Mouse (Mus musculus): Measurements from ENCODE around the gene Colq.

Gene Colq

DNA sequence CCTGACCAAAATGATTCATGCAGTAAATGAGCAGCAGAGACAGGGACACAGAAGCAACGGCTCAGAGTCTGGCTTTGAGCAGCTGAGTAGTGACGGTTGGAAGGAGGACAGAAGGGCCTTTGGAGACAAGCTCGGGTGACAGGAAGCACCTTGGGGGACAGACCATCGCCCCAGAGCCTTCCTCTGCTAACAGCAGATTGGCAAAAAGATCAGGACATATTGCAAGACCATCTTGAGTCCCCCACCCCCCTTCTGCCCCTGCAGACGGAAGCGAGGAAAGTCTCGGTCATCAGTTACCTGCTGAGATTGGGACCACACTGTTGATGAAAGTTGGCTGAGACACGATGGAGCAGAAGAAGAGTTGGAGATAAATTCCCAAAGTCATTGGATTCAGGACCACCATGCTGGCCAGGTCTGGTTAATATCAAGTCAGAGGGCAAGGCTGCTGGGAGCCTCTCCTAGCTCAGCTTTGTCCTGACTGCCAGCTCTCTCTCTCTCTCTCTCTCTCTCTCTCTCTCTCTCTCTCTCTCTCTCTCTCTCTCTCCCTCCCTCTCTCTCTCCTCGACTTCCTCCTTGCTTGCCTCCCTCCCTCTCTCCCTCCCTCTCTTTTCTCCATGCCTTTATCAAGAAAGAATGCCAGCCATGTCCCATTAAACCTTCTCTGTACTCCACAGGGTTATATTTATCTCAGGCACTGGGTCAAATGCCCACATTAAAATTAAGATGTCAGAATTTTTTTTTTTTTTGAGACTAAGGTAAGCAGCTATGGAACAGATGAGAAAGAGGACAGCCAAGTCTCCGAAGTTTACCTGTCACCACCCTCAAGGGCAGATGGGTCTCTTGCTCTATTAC lies 14.1 kb downstream of the Colq start:
- DNase-seq (ENCODE audit: extremely low read depth, insufficient read length, low spot score): no peak

DNA sequence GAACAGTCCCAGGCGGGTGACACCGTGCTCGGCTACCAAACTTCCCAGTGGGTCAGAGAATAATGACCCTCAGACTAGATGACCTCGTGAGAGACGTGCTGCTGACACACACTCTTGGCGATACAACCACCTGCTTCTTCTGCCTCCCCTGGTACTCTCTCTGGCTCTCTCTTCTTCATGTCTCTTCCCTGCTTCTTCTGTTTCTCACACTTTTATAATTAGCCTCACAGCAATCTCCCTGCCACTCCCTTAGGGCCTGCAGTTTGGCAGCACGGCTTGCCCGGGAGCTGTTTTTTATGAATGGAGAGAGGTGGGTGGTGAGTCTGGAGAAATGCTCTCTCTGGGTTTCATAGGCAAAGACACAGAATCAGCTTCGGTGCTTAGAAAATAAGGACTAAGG lies 15.3 kb downstream of the Colq start:
- DNase-seq (ENCODE audit: extremely low read depth, insufficient read length, low spot score): no peak

DNA sequence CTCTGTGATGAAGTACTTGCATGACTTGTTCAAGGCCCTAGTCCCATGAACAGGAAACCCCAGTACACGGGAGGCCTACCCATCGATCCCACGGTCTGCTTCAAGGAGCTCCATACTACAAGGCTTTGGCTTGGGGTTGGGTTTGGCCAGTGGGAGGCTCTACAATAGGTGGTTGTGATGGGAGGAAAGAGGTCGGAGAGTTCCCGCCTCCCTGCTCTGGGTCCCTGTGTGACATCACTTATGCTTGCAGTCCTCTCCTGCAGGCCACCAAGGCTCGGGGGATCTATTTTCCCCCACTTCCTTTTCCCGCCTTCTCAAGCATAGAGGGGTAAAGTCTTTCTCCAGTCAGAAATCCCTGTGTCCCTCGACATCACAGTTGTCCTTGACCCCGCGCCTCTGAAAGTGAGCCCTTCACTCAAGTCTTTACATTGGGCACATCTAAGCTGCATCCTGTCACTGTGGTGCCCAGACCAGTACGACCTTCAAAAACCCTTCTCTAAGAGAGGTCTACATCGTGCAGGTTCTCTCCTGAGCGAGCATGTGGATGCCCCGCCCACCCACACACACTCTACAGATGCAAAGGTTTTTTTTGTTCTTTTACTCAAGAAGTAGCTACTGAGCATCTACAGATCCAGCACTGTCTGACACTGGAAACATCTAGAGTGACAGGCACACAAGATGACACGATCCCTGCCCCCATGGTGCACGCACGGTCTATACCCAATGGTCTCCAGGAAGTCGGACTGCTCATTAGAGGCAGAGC lies 16.1 kb downstream of the Colq start:
- DNase-seq (ENCODE audit: extremely low read depth, insufficient read length, low spot score): no peak

DNA sequence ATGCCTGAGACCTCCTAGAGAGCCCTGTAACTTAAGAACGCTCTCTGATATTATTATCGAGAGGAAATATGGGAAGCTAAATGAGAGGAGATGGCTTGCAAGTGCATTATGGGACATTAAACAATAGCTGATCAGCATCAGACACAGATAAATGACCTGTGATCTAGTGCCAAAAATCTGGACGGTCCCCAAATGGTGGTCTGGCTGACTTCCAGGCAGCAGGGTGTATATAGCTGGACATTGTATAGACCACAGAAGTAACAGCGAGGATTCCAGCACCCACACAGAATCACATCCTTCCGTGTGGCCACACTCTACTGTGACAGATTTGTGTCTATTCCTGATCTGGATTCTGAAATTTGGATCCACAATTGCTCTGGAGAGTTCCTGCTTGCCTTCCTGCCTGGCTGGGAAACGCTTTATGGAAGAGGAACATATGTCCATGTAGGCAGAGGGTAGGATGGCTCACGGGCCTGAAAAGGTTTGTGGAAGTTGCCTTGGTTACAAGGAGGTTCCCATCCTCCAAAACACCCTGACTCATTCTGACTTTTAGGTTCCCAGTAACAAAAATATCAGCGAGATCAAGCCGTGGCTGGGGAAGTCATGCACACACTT lies 18.5 kb downstream of the Colq start:
- no peak for DNase-seq (ENCODE audit: extremely low read depth, insufficient read length, low spot score)

DNA sequence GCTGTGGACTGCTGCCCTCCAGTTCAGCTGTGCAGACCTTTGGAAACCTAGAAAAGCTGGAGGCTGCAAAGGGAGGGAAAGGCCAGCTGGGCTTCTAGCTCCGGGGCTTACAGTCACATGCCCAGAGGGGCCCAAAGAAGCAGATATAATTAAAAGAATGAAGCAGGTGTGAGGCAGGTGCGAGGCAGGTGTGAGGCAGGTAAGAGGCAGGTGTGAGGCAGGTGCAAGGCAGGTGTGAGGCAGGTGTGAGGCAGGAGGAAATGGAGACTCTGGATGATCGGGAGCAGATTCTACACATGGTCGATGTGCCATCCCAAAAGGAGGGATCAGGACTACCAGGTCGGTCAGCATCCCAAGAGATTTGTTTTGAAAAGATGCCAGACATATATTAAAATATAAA lies 19.7 kb downstream of the Colq start:
- DNase-seq (ENCODE audit: extremely low read depth, insufficient read length, low spot score): no peak

DNA sequence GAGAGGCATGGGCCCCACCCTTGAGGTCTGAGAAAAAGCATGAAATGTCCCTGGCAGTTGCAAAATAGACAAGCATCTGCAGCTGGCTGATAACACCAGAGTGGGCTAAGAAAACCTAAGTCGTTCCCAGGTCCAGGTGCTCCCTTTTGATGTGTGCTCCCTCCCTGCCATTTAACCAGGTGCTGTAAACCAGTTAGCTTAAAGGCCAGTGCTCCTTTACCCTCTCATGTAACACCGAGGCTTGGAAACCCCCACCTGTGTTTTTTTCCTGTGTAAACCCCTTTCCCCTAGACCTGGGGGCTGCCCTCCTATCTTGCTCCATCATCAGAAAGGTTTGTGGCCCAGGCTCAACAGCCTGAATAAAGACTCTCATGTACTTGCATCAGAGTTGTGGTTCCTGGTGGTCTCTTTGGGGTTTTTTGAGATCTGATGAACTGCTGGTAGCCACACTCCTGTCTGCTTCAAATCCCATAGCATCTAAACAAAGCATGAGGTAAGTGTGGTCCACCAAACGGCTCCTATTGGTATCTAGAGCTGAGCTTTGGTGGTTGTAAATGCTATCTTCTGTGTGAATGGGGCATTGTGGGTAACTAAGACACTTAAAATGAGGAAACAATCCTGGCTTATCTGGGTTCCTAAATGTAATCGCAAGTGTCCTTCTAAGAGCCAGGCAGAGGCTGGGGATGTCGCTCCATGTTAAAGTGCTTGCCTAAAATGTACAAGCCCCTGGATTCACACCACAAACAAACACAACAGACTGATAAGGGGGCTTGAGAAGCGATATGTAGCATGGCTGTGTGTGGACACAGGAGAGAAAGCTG lies 20.8 kb downstream of the Colq start:
- no peak for DNase-seq (ENCODE audit: extremely low read depth, insufficient read length, low spot score)

DNA sequence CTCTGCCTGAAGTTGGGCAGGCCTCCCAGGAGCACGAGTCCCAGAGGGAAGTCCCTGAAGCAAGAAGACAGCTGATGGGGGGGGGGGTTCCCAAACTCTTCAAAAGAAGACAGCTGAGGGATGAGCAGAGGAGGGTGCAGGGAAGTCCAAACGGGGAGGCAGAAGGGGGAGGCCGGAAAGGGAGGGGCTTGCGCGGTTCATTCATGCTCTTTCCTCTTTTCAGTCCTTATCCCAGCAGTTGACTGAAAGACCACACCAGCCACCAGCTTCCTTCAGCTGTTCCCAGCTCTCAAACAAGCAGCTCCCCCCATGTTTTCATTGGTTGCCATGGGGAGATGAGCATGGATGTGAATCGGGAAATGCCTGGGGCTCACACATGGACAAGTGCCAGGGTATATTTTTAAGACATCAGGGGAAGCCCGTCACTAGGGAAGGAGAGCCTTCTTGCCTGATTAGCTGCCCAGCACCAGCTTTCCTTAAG lies 22.0 kb downstream of the Colq start:
- no peak for DNase-seq (ENCODE audit: extremely low read depth, insufficient read length, low spot score)

DNA sequence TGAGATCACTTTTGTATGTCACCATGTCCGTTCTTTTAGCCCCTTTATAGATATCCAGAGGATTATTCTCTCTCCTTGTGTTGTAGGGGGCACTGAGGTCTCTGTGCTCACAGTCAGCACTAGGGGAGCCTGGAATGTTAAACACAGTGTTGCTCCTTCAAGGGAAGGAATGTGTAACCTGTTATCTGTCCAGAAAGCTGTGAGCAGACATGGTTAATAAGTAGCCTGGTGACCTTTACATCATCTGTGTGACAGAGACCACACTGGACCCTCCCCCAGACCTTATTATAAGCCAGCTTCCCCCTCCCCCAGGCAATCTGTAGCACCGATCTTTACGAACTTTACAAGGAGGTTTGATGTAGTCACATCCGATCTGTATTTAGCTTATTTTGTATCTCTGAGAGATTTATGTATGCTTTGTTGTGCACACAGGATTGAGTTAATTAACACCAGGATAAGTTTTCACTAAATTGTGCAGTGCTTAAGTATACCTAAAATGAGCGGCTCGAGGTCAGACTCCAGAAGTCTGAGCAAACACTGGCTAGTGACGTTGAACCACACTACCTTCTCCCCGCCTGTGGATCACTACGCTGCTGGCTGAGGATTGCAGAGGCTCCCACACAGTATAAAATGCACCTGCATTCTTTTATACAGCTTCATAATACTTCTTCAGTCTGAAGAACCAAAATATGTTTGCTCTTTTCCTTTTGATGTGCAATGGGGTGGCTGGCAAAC lies 25.5 kb downstream of the Colq start:
- DNase-seq (ENCODE audit: extremely low read depth, insufficient read length, low spot score): no peak

DNA sequence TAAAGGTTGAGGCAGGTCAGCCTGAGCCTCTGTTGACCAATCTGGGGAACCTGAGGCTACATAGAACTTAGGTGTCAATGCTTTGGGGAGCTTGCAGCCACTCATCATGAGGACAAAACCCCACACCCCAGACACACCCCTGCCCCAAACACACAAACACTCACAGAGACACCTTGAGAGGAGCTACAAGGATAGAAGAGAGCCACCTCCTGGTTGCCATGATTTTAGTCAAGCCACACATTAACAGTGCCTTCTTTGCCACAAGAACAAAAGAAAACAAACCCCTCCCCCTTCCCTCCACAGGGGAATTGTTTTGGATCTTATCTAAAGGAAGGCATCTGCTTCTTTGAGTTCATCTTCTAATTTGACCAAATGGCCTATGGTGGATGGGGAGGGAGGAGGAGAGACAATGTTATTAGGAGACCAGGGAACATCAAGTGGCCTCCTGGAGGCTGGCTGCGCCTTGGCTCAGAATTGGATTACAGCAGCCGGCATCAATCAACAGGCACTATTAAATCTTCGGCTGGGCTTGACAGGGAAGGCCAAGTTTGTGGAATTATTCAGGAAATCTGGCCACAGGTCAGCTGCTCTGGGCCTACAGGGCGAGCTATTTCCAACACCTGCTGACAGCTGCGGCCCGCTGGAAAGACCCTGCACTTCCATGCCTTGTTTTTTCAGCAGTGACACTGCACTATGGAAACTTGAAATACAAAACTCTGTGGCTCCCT lies 26.5 kb downstream of the Colq start:
- DNase-seq (ENCODE audit: extremely low read depth, insufficient read length, low spot score): no peak

DNA sequence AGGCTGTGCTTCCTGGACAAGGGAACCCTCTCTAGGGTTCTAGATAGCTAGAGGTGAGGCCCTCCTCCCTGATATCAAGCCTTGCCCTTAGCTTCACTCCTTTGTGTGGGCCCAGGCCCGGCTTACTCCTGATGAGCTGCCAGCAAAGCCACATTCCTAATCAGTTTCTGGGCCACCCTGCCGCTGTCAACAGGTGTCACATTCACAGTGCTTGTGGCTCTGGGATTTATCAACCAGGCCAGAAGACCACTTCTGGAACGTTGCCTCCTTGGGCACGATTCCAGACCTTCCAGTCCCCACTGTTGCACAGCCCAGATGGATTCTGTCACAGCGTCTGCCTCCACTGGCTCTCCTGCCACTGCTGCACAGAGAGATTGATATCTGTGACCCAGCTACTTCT lies 30.3 kb downstream of the Colq start:
- DNase-seq (ENCODE audit: extremely low read depth, insufficient read length, low spot score): no peak

DNA sequence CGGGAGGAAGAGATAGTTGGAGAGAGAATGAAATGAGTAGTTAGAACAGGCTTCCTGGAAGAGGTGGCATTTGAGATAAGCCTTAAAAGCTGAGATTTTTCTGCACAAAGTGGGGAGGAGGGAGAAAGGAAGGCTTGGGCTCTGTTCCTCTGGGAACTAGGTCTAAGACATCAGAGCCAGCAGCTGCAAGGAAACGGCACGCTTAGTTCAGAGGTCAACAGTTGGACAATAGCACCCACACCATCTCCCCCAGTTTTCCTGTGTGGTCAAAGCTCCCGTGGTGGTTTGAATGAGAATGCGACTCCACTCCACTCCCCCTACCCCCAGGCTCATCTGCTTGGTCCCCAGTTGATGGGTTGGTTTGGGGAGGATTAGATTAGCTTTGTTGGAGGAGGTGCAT lies 31.9 kb downstream of the Colq start:
- DNase-seq (ENCODE audit: extremely low read depth, insufficient read length, low spot score): no peak

DNA sequence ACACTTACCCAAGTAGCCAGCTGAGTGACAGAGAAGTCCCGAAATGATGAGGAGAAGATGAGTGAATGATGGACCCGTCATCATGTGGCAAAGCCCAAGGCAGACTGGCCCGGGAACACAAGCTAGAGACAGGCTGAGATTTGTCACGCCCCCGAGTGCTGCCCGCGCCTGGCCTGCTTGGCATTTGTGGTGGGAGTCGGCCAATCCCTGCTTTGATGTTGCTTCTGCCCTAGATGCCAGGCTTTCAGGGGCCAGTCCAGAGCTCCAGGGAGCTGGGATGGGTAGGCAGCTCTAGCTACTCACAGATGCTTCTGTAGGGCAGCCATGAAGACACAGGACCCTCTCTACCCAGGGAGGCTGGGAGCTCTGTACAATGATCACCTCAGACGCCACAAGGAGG lies 33.4 kb downstream of the Colq start:
- peak; percentile 21 for DNase-seq (ENCODE audit: extremely low read depth, insufficient read length, low spot score)

DNA sequence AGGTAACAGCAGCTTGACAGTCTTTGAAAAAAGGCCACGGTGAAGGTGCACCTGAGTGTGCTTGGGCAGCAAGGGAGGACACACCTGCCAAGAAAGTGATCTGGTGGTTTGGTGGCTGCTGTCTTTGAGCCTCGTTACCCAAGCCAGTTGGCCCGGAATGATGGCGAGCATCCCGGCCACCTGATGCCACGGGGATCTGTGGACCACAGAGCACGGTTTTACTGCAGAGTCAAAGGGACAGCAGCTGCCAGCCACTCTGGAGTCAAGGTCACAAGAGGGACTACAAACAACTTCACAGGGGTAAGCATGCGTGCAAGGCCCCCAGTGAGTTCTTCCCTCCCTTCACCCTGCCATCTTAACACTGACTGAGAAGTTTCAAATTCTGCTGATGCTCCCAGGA lies 33.9 kb downstream of the Colq start:
- DNase-seq (ENCODE audit: extremely low read depth, insufficient read length, low spot score): no peak

DNA sequence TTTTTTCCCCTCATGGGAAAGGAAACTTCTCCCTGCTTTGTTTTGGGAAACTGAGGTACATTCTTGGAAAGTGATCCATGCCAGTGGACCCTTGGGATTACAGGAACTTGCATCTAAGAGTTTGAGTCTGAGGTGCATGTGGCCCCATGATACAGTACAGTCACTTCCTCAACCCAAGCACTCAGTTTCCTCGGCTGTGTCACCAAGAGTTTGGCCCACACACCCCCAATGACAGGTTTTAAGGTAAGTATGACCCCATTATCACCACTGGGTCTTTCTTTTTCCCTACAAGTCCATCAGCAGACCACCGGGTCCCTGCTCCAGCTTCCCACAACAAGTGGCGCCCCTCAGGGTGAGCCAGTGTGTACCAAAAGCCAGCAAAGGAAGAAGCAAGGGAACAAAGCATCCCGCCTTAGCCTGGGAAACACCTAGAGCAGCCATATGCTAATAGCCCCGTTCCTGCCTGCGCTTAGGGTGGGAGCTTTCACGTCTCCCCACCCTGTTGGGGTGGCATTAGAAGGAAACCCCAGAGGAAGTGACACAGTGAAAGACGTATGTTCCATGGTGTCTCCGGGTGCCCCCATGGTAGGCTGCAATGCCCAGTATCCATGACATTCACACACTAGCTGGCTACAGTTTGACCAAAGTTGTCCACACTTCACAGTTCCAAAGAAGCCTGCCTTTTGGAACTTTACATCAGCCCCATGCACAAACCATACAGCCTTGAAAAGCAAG lies 34.5 kb downstream of the Colq start:
- DNase-seq (ENCODE audit: extremely low read depth, insufficient read length, low spot score): no peak

DNA sequence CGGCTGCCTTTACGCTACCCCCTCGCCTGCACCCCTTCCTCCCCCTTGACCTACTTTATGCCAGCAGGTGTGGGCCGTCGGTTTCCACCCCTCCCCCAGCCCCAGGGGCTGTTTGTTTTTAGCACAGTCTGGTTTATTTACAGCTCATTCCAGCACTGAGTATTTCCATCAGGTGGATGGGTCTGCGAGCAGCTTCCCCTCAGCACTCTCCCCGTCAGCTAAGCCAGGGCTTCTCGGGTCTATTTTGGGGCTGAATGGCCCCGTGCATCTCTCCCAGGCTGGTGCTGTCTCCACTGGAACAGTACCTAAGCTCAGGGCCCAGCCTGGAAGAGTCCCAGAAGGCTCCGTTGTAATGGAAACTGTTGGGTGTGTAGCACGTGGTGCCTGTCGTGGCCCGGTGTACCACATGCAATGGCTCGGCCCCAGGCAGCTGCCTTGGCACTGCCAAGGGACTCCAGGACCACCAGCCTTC lies 35.1 kb downstream of the Colq start:
- no peak for DNase-seq (ENCODE audit: extremely low read depth, insufficient read length, low spot score)

DNA sequence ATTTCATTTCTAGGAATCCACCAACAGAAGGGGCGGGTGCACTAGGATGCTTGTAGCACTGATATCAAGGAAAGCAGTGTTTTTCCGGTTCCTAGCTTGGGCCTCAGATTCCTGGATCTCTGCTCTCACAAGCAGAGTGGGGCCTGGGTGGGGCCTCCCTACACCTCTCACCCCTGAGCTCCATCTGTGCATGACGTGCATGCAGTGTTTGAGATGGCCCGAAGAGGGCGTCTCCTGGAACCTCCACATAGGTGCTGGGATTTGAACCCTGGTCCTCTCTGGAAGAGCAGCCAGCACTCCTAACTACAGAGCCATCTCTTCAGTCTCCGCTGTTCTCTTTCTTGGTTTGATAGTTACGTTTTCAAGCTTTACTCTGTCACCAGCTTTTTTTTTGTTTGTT lies 36.1 kb downstream of the Colq start:
- DNase-seq (ENCODE audit: extremely low read depth, insufficient read length, low spot score): no peak

DNA sequence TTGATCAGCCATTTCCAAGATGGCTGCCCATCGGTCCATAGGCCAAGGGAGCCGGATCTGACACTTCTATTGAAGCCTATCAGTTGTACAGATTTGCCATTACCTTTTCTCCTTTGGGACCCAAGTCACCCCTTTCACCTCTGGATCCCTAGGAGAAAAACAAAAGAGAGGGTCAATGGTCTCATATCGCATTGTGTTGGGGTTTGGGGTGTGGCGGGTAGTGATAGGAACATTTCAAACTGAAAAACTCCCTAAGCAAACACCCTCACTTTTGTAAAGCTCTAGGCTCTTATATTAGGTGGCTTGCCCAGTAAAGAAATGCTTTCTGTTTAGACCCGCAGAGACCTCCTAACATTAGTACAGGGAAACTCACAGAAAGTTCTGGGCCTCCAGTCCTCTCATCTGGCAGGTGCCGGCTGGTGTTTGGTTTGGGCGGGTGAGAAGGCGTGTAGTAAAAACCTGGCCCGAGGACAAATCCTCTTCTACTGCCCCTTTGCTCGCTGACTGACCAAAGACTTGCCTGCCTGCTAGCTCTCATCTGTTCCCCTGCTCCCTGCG lies 47.2 kb downstream of the Colq start:
- no peak for DNase-seq (ENCODE audit: extremely low read depth, insufficient read length, low spot score)

DNA sequence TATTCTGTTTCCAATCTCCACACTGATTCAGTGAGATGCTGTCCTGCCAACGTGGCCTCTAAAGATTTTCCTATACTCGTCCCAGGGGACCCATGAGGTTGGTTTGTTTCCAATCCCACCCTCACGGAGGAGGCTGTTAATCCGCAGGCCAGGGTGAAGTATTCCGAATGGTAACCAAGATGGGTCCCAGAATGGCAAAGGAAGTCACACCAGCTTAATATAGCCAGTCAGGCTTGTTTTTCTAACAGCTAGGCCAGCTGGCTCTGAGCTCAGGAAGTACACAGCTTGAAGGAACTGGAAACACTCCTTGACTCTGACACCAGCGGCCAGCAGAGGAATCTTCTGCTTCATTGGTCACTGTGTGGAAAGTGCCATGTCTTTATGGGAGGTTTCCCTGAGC lies 53.8 kb downstream of the Colq start:
- no peak for DNase-seq (ENCODE audit: extremely low read depth, insufficient read length, low spot score)

Data from 3134 (cell line).